14 mouse cellular contexts compared by ENCODE assay signal in the genomic region with DNA sequence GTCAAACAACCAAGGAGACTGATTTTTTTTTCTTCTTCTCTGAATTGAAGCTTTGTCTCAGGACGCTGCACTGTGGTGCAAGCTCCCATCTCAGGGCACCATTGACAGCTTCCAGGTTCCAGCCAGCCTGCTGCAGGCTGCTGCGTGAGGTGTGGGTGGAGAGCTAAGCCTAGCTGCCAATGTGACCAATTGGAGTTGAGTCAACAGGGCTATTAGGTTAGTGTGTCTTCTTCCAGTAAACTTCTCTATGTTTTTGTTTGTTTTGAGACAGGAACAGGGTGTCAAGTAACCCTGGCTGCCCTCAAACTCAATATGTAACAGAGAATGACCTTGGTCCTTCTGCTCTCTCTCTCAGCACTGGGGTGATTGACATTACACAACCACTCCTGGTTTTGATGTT.
DNase-seq lines count a peak whose midpoint lies in the region; ATAC-seq and TF ChIP-seq lines count a peak whose summit lies in the region.
"Had no signal": no experiment of that assay in that cellular context is flagged by ENCODE, and none has a peak within 500 bp of the region (broad histone marks: within the 10 kb centered on the region; RNA-seq: fewer than 3 reads in every experiment).

No protein-coding gene starts in this region.

- no peak overlapping the region for H3K9ac ChIP-seq in limb, embryonic 12.5 days (replicated peaks)
- no peak overlapping the region for H3K9ac ChIP-seq in stomach, embryonic 14.5 days (replicated peaks; ENCODE audit: low read depth, low read length)
- no peak overlapping the region for H3K9ac ChIP-seq in hindbrain, embryonic 16.5 days (ENCODE audit: low read depth, low read length)
- H3K9ac ChIP-seq: embryonic facial prominence, embryonic 12.5 days; hindbrain, embryonic 12.5 days; neural tube, embryonic 12.5 days had no signal

- peaks cover 11% of the 10 kb centered on the region for H3K4me1 ChIP-seq in limb, embryonic 12.5 days (replicated peaks)
- H3K4me1 ChIP-seq in limb, embryonic 10.5 days: peaks cover 6% of the 10 kb centered on the region; the same call in 1 of the 2 replicates
- H3K4me1 ChIP-seq in stomach, embryonic 14.5 days (ENCODE audit: control insufficient read depth, insufficient read depth, low read length): 0 out of 2 replicates have a peak, but pooled peaks cover 2% of the 10 kb centered on the region
- H3K4me1 ChIP-seq in thymus, adult 2 months (replicated peaks; ENCODE audit: control insufficient read depth, insufficient read depth, low read length): no peaks in the 10 kb centered on the region
- peaks cover 4% of the 10 kb centered on the region for H3K4me1 ChIP-seq in hindbrain, embryonic 16.5 days (ENCODE audit: control insufficient read depth, insufficient read depth, low read depth, low read length)

- no peak overlapping the region for H3K4me3 ChIP-seq in limb, embryonic 12.5 days (replicated peaks)
- no peak overlapping the region for H3K4me3 ChIP-seq in limb, embryonic 10.5 days
- H3K4me3 ChIP-seq in stomach, embryonic 14.5 days (ENCODE audit: low read depth, low read length): no peak overlapping the region
- no peak overlapping the region for H3K4me3 ChIP-seq in thymus, adult 2 months (ENCODE audit: control insufficient read depth, insufficient read depth, low read length)
- no peak overlapping the region for H3K4me3 ChIP-seq in hindbrain, embryonic 16.5 days (ENCODE audit: low read length)
- H3K4me3 ChIP-seq: embryonic facial prominence, embryonic 12.5 days; hindbrain, embryonic 12.5 days; neural tube, embryonic 12.5 days had no signal

- H3K36me3 ChIP-seq in limb, embryonic 12.5 days: no peaks in the 10 kb centered on the region
- H3K36me3 ChIP-seq in limb, embryonic 10.5 days: no peaks in the 10 kb centered on the region
- H3K36me3 ChIP-seq in stomach, embryonic 14.5 days (ENCODE audit: control insufficient read depth, insufficient read depth, low read length): no peaks in the 10 kb centered on the region
- no peaks in the 10 kb centered on the region for H3K36me3 ChIP-seq in thymus, adult 2 months (ENCODE audit: control insufficient read depth, insufficient read depth, low read length)
- H3K36me3 ChIP-seq in hindbrain, embryonic 16.5 days (ENCODE audit: control insufficient read depth, insufficient read depth, low read length): no peaks in the 10 kb centered on the region
- H3K36me3 ChIP-seq: embryonic facial prominence, embryonic 12.5 days; hindbrain, embryonic 12.5 days; neural tube, embryonic 12.5 days had no signal

- WGBS in limb, embryonic 12.5 days: 43% methylated on average over 2 of the region's 2 CpGs
- WGBS in limb, embryonic 10.5 days: 50% methylated on average over 2 of the region's 2 CpGs
- 34% methylated on average over 2 of the region's 2 CpGs for WGBS in stomach, embryonic 14.5 days
- whole genome bisulfite sequencing in thymus, adult 2 months: 86% methylated on average over 2 of the region's 2 CpGs
- 51% methylated on average over 2 of the region's 2 CpGs for WGBS in hindbrain, embryonic 16.5 days

- no peaks in the 10 kb centered on the region for H3K27me3 ChIP-seq in limb, embryonic 12.5 days
- H3K27me3 ChIP-seq in limb, embryonic 10.5 days (ENCODE audit: low read depth, poor library complexity, severe bottlenecking): no peaks in the 10 kb centered on the region
- H3K27me3 ChIP-seq in stomach, embryonic 14.5 days (ENCODE audit: control insufficient read depth, insufficient read depth, low read length): no peaks in the 10 kb centered on the region
- H3K27me3 ChIP-seq in thymus, adult 2 months (ENCODE audit: control insufficient read depth, insufficient read depth, low read length): no peaks in the 10 kb centered on the region
- H3K27me3 ChIP-seq in hindbrain, embryonic 16.5 days (replicated peaks; ENCODE audit: control insufficient read depth, insufficient read depth, low read length): no peaks in the 10 kb centered on the region
- H3K27me3 ChIP-seq: embryonic facial prominence, embryonic 12.5 days; hindbrain, embryonic 12.5 days; neural tube, embryonic 12.5 days had no signal

- no peak overlapping the region for H3K4me2 ChIP-seq in limb, embryonic 12.5 days
- H3K4me2 ChIP-seq in stomach, embryonic 14.5 days (replicated peaks; ENCODE audit: low read depth, low read length): 0 out of 2 replicates have a peak overlapping the region, but pooled peaks have one; percentile 2
- no peak overlapping the region for H3K4me2 ChIP-seq in hindbrain, embryonic 16.5 days (ENCODE audit: low read length)
- H3K4me2 ChIP-seq: embryonic facial prominence, embryonic 12.5 days; hindbrain, embryonic 12.5 days; neural tube, embryonic 12.5 days had no signal

- peak overlapping the region; percentile 45; the same call in 1 of the 2 replicates for H3K27ac ChIP-seq in limb, embryonic 12.5 days
- no peak overlapping the region for H3K27ac ChIP-seq in limb, embryonic 10.5 days
- no peak overlapping the region for H3K27ac ChIP-seq in stomach, embryonic 14.5 days (ENCODE audit: low read length)
- no peak overlapping the region for H3K27ac ChIP-seq in thymus, adult 2 months (ENCODE audit: control insufficient read depth, insufficient read depth, low read length)
- no peak overlapping the region for H3K27ac ChIP-seq in hindbrain, embryonic 16.5 days (ENCODE audit: low read depth, low read length)
- H3K27ac ChIP-seq: embryonic facial prominence, embryonic 12.5 days; hindbrain, embryonic 12.5 days; neural tube, embryonic 12.5 days had no signal

- TF ChIP-seq POLR2A in thymus, adult 2 months (IDR thresholded peaks at IDR 0.05; ENCODE audit: control insufficient read depth, extremely low read depth, insufficient read depth, low read length, poor library complexity): no peak

- no peak for ATAC-seq in limb, embryonic 12.5 days (ENCODE audit: insufficient number of reproducible peaks, insufficient read depth, low FRiP score, low TSS enrichment, low read depth)
- ATAC-seq in stomach, embryonic 14.5 days (ENCODE audit: insufficient number of reproducible peaks, insufficient read depth, low FRiP score, low read depth): no peak
- no peak for ATAC-seq in hindbrain, embryonic 16.5 days

- no peak for TF ChIP-seq CTCF in thymus, adult 2 months (IDR thresholded peaks at IDR 0.05; ENCODE audit: borderline replicate concordance, control insufficient read depth, extremely low read depth, insufficient read depth, low read length, poor library complexity)

- peak; percentile 45 for DNase-seq in adrenal gland, postnatal 10 days
- no peak for DNase-seq in adrenal gland, adult 18-20 months (ENCODE audit: low spot score in 2 of 2)
- DNase-seq in limb, embryonic 10.5 days (ENCODE audit: low spot score): no peak
- peak; percentile 64 to 65 for DNase-seq in kidney, postnatal 36 days
- no peak for DNase-seq in thymus, adult 2 months
- DNase-seq: gastrocnemius, postnatal 10 days; layer of hippocampus, postnatal 36 days; thymus, postnatal 36 days had no signal

- H3K9me3 ChIP-seq in limb, embryonic 12.5 days: no peaks in the 10 kb centered on the region
- no peaks in the 10 kb centered on the region for H3K9me3 ChIP-seq in limb, embryonic 10.5 days (replicated peaks)
- H3K9me3 ChIP-seq in stomach, embryonic 14.5 days (ENCODE audit: control insufficient read depth, low read depth, low read length): no peaks in the 10 kb centered on the region
- H3K9me3 ChIP-seq in hindbrain, embryonic 16.5 days (ENCODE audit: control insufficient read depth, low read length): no peaks in the 10 kb centered on the region
- H3K9me3 ChIP-seq: embryonic facial prominence, embryonic 12.5 days; hindbrain, embryonic 12.5 days; neural tube, embryonic 12.5 days had no signal

Comparison
In these comparisons a context has a peak if more than half of its experiments do, and no peak if none do; other contexts are left out.
1. DNase-seq: peak in adrenal gland, postnatal 10 days (single experiment) and kidney, postnatal 36 days (2 of 2); none in adrenal gland, adult 18-20 months (0 of 2), limb, embryonic 10.5 days (single experiment) and thymus, adult 2 months (single experiment).